Mouse (Mus musculus): ENCODE measurements around the gene Casq2. TPM values are rescaled to one million over a fixed set of nuclear protein-coding genes. Genes with fewer than 3 reads are reported as not detected.

Gene Casq2
- polyA plus RNA-seq, 1 experiment = 6.3 TPM

GRCm38 (mm10) chr3:102071016-102071415, 15.2 kb upstream of the Casq2 start:
- 98% methylated on average over 3 of the region's 3 CpGs for WGBS

GRCm38 (mm10) chr3:102079413-102079812, 6.8 kb upstream of the Casq2 start:
- DNase-seq (ENCODE audit: low read depth, low spot score) = no peak
- 93% methylated on average over 2 of the region's 2 CpGs for WGBS

More at GRCm38 (mm10) chr3:102071016-102071415, 15.2 kb upstream of the Casq2 start:
- DNase-seq (ENCODE audit: low read depth, low spot score) = no peak

DNA sequence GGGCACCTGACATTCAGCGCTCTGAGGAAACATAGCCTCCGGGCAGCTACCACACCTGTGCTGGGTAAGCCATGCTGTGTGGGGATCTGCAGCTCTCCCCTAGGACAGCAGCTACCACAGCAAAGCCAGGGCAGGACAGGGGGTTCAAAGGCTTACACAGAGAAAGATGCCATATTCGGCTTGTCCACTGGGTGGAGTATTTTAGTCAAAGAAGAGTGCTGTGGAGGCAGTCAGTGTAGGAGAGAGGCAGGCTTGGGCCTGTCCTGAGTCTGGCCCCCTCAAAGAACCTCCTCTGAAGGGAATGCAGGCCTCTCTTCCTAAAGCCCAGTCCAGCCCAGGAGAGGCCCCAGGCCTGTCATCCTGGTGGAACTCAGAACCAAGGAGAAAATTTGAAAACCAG, 4.4 kb upstream of the Casq2 start:
- DNase-seq (ENCODE audit: low read depth, low spot score) = no peak
- WGBS = 24% methylated on average over 3 of the region's 3 CpGs

DNA sequence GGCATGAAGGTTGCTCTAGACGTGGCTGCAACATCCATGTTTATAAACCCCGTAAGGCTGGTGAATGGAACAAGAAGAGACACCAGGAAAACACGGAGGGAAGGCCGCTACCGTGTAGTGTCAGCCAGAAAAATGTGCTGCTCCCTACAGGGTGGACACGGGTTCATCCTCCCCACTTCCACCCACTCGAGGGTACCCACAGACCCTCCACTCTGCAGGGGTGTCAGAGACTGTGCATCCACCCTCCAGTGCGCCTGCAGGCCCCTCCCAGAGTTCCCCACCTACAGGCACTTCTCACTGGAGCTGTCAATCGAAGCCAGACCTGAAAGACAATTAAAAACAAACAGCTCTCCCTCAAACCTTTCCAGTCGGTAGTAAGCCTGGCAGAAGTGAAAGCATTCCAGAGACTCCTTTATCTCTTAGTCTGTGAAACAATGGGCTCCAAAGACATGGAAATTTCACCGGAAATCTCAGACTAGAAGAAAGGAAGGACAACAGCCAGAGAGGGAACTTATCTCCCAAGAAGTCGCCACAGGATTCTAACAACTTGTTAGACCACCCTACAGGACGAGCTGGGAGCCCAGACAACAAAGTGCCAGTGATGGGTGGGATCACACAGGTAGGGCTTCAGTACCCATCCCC, 2.5 kb upstream of the Casq2 start:
- 57% methylated on average over 13 of the region's 13 CpGs for WGBS
- no peak for DNase-seq (ENCODE audit: low read depth, low spot score)

- no peak for DNase-seq (ENCODE audit: low read depth, low spot score)
- 53% methylated on average over 13 of the region's 13 CpGs for WGBS
These were observed 1.3 kb upstream of the Casq2 start for GRCm38 (mm10) chr3:102084833-102085491.

GRCm38 (mm10) chr3:102085719-102086118, 496 bp upstream of the Casq2 start:
- no peak for DNase-seq (ENCODE audit: low read depth, low spot score)
- WGBS = 46% methylated on average over 12 of the region's 12 CpGs

- no peak for DNase-seq (ENCODE audit: low read depth, low spot score)
- WGBS = 89% methylated on average over 3 of the region's 3 CpGs
These were observed 8.6 kb downstream of the Casq2 start for GRCm38 (mm10) chr3:102094841-102095240.

DNA sequence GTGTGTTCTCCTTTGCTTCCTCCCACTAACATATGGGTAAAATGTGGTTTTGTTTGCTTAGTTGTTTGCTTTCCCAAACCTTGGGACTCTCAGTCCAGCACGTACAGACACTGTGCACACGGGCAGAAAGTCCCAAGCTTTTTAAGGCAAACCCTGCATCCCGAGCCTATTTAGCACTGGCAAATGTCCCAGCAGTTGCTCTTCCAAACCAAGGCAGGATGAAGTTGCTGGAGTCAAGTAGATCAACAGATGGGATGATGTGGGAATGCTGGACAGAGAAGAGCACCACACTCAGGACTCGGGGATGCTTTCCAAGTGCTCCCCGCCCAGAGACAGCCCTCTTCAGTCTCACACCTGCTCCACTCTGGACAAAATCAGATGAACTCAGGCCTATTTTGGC, 9.2 kb downstream of the Casq2 start:
- DNase-seq (ENCODE audit: low read depth, low spot score) = no peak

DNA sequence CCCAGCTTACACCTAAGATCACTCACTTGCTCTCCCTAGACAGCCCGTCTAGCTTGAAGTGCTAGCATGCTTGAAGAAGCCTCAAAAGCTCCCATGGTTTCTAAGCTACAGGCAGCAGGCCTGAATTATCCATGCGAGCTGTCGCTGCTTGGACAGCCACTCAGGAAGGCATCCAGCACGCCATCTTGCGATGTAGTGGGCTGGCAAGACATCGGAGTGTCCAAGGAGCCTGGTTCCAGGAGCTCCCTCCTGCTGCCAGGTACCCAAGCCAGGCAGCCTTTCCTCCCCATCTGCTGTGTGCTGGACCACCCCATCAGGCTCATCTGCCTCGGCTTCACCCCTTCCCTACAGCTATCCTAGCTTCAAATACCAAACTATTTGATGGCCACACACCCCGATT, 10.2 kb downstream of the Casq2 start:
- DNase-seq (ENCODE audit: low read depth, low spot score) = no peak
- 87% methylated on average over 8 of the region's 8 CpGs for whole genome bisulfite sequencing

More for the DNA sequence above, 9.2 kb downstream of the Casq2 start:
- 27% methylated on average over 5 of the region's 5 CpGs for WGBS

DNA sequence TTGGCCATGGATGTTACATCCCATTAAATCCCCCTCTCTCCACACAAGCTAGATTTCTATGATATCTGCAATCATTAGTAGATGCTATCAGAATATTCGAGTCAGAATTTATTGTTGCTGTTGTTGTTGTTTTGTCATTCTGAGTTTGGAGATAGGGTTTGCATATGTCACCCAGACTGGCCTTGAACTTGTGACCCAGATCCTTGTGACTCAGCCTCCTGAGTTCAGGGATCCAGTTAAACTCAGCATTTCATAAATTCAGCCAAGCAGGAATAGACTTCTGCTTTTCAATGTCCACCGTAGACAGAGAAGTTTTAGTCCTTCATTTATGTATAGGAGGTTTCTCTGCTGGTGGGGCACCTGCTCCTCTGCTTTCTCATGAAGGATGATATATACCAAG, 10.8 kb downstream of the Casq2 start:
- DNase-seq (ENCODE audit: low read depth, low spot score) = no peak
- 88% methylated on average over 2 of the region's 2 CpGs for WGBS

GRCm38 (mm10) chr3:102099242-102099641, 13.0 kb downstream of the Casq2 start:
- WGBS = 46% methylated on average over 10 of the region's 10 CpGs
- no peak for DNase-seq (ENCODE audit: low read depth, low spot score)

DNA sequence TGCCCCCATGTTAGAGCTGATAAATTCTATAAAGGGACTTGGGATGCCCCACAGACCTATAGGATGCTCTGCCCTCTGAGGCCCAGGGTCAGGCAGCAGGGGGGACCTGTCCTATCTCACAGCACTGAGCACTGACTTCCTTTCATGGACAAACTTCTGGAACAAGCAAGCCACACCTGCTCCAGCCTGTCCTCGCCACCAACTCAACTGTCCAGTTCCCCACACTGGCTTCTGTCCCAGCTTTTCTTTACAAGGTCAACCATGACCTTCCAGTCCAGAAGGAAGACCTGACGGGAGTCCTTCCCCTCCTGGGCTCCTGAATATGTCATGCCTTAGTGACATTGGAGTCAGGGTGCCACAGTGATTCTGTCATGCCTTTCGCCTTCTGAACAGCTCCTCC, 13.6 kb downstream of the Casq2 start:
- 75% methylated on average over 3 of the region's 3 CpGs for WGBS
- no peak for DNase-seq (ENCODE audit: low read depth, low spot score)

DNA sequence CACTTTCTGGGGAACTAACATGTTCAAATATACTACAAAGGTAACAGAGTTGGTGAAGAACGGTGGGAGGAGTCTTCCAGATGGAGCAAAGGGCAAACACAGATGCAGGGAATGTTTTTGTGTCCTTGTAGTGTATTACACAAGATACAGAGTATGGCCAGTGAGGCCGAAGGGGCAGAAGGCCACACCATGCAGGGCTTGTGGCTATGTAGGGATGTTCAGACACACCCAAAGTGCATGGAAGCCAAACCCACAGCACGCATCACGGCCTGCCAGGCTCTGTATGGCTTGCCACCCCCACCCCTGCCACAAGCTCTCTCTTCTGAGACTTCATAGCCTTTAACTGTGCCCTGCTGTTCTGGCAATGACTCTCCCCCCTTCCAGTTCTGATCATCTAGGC, 15.2 kb downstream of the Casq2 start:
- 55% methylated on average over 4 of the region's 4 CpGs for WGBS
- no peak for DNase-seq (ENCODE audit: low read depth, low spot score)

DNA sequence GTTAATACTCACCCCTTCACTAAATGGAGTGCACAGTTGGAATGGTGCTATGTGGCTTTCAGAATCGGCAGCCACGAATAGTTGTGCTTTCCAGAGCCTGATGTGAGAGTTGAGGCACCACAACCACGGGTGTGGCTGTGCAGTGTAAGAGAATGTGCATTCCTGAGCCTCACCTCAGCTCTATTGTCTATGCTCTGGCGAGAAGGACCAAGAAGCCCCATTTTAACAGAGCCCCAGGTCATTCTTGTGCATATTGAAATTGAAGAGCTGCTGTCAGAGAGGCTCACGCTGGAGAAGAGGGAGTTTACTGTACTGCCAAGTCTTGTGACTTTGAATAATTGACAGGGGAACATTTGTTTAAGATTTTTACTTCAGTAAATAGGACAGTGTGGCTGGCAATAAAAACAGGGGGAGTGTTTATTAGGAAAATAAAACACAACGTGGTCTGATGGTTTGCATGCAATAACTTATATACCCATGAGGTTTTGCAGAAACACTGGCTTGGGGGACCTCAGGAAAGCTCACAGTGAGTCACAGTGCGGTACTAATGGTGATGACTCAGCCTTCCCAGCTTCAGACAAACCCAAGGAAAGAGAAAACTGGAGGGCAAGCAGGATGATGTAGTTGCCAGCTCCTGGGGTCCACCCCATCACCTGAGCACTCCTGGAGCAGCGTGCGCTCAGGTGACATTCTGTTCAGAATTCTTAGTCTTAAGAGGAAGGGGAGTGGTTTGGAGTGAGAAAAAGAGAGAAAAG, 17.8 kb downstream of the Casq2 start:
- DNase-seq (ENCODE audit: low read depth, low spot score) = no peak
- 46% methylated on average over 9 of the region's 9 CpGs for WGBS

GRCm38 (mm10) chr3:102108201-102108600, 22.0 kb downstream of the Casq2 start:
- WGBS = 71% methylated on average over 3 of the region's 3 CpGs
- no peak for DNase-seq (ENCODE audit: low read depth, low spot score)

DNA sequence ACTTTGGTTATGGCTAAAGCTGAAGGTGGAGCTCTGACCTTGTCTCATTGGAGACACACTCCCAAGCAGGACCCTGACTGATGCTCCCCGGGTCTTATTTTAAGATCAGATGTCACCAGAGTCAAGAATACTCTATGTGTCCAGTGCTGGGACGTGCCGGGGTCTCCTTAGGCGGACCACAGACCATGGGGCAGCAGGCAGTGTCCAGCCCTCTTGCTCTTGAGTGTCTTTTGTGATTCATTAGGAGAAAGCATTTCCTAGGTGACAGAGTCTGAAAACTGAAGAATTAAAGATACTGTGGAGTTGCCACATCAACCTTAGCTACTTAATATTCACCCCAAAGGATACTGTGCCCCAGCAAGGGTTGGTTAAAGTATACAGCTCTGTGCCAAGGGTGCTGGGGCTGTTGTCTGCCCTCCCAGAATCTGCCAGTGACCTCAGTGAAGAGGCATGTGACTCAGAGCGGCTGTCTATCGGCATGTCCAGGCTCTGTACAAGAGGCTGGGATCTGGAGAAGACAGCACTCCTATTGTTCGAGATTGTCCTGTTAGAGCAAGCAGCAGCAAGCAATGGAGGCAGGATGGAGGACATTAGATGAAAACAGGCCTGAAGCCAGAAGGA, 25.9 kb downstream of the Casq2 start:
- DNase-seq (ENCODE audit: low read depth, low spot score) = no peak
- WGBS = 74% methylated on average over 7 of the region's 7 CpGs

DNA sequence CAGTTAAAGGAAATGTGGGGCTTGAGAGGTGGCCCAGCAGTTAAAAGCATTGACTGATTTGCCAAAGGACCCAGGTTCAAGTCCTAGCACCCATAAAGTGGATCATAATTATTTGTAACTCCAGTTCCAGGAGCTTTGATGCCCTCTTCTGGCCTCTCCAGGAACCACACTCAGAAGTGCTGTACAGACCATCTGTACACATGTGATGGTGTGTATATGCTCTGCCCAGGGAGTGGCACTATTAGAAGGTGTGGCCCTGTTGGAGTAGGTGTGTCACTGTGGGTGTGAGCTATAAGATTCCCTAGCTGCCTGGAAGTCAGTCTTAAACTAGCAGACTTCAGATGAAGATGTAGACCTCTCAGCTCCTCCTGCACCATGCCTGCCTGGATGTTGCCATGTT, 34.7 kb downstream of the Casq2 start:
- no peak for DNase-seq (ENCODE audit: low read depth, low spot score)

DNA sequence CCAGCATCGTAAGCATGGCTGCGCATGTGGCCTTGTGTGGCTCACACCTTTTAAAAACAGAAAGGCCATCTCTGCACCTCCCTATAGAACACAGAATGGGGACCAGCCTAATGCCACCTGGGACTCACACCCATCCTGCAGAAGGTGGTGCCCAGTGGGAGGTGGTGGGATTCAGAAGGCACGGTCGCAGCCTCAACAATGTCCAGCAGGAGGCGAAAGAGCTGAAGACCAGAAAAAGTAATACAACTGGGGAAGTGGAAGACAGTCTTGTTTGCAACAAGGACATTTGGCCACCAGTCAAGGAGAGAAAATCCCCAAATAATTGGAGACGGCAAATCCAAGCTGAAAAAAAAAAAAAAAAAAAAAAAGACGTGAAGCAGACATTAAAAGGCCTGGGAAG, 35.8 kb downstream of the Casq2 start:
- 77% methylated on average over 7 of the region's 7 CpGs for WGBS
- DNase-seq (ENCODE audit: low read depth, low spot score) = no peak

DNA sequence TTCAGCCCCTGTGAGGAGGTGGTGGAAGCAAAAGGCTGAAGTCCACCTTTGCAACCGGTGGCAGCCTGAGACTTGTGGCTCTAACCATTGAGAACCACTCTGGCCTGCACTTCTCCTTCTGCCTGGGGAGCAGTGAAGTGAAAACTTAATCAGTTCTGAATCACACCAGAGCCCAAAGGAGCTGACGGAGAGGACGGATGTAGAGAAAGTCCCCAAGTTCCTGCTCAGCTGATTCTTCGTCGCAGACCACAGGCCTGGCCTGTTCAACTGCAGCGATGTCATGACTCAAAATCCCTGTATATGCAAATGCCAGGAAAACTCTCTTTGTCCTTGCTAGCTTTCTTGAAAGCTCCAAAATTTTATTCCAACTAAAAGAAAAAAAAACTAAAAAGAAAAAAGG, 37.4 kb downstream of the Casq2 start:
- WGBS = 75% methylated on average over 6 of the region's 6 CpGs

DNA sequence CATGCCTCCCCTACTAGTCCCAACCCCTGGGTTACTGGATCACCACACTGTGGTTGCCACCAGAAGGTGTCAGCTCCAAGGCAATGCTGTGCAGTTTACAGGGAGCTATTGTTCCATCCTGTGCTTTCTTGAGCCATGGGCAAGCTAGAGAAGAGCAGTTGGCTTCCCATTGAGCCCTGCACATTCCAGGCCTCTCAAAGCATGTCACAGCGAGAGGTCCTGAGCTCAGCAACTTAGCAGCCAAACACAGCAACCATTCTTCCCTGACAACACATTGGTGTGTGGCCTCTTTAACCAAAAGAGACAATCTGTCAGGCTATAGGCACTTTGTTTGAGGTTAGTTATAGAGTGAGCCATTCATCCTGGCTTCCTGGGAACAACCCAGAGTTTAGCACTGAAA, 39.3 kb downstream of the Casq2 start:
- WGBS = 87% methylated on average over 1 of the region's 1 CpGs
- DNase-seq (ENCODE audit: low read depth, low spot score) = no peak

More for the DNA sequence above, 37.4 kb downstream of the Casq2 start:
- no peak for DNase-seq (ENCODE audit: low read depth, low spot score)
